ENCODE assay signal across 16 mouse cellular contexts in genomic region chr3:86915291-86915690, GRCm38 (mm10). TPM values are rescaled to one million over a fixed set of nuclear protein-coding genes. Genes with fewer than 3 reads are reported as not detected.
A peak's percentile ranks its signal among the peaks of the same experiment; 100 is the strongest.
DNase-seq lines count a peak whose midpoint lies in the region; ATAC-seq lines count a peak whose summit lies in the region.
"Had no signal": no experiment of that assay in that cellular context is flagged by ENCODE, and none has a peak within 500 bp of the region (broad histone marks: within the 10 kb centered on the region; RNA-seq: fewer than 3 reads in every experiment).

No protein-coding gene starts in this region.

- 55% methylated on average over 13 of the region's 13 CpGs for WGBS in hindbrain, embryonic 13.5 days
- 48% methylated on average over 13 of the region's 13 CpGs for WGBS in hindbrain, embryonic 10.5 days
- 45% methylated on average over 13 of the region's 13 CpGs for WGBS in liver, embryonic 16.5 days (ENCODE audit: insufficient replicate concordance)

- no peak overlapping the region for H3K4me3 ChIP-seq in hindbrain, embryonic 13.5 days
- no peak overlapping the region for H3K4me3 ChIP-seq in hindbrain, embryonic 10.5 days
- H3K4me3 ChIP-seq in liver, embryonic 16.5 days (ENCODE audit: low read depth, low read length) = no peak overlapping the region
- H3K4me3 ChIP-seq: limb, embryonic 13.5 days; midbrain, embryonic 15.5 days; neural tube, embryonic 13.5 days had no signal

- DNase-seq in hindbrain, embryonic 10.5 days (ENCODE audit: low spot score) = no peak
- peak; percentile 18 for DNase-seq in c-Kit-positive CD71-positive TER-119-positive erythroid progenitor cells, embryonic 14.5 days (ENCODE audit: low spot score)
- no peak for DNase-seq in frontal cortex, postnatal 14 days (ENCODE audit: low spot score in 2 of 2)
- DNase-seq in adrenal gland, postnatal 4 days (ENCODE audit: low spot score in 2 of 2) = no peak
- DNase-seq in urinary bladder, postnatal 4 days (ENCODE audit: low spot score in 2 of 2) = no peak
- DNase-seq: cerebellum, adult 18-20 months; heart, postnatal 14 days; kidney, adult 8-10 months; right cerebral cortex, adult 18-20 months; thymus, postnatal 14 days had no signal

- H3K9me3 ChIP-seq in hindbrain, embryonic 13.5 days = no peaks in the 10 kb centered on the region
- H3K9me3 ChIP-seq in hindbrain, embryonic 10.5 days = no peaks in the 10 kb centered on the region
- H3K9me3 ChIP-seq in liver, embryonic 16.5 days (replicated peaks; ENCODE audit: control insufficient read depth, low read length) = no peaks in the 10 kb centered on the region
- H3K9me3 ChIP-seq: limb, embryonic 13.5 days; midbrain, embryonic 15.5 days; neural tube, embryonic 13.5 days had no signal

- H3K4me1 ChIP-seq in hindbrain, embryonic 13.5 days (replicated peaks) = peaks cover 52% of the 10 kb centered on the region
- H3K4me1 ChIP-seq in hindbrain, embryonic 10.5 days (replicated peaks) = peaks cover 38% of the 10 kb centered on the region
- peaks cover 3% of the 10 kb centered on the region; the same call in 1 of the 2 replicates for H3K4me1 ChIP-seq in liver, embryonic 16.5 days (ENCODE audit: control insufficient read depth, low read depth, low read length)

- H3K27ac ChIP-seq in hindbrain, embryonic 13.5 days = no peak overlapping the region
- H3K27ac ChIP-seq in hindbrain, embryonic 10.5 days = no peak overlapping the region
- H3K27ac ChIP-seq in liver, embryonic 16.5 days (ENCODE audit: low read length) = no peak overlapping the region
- H3K27ac ChIP-seq: limb, embryonic 13.5 days; midbrain, embryonic 15.5 days; neural tube, embryonic 13.5 days had no signal

- peak overlapping the region; percentile 71; the same call in 1 of the 2 replicates for H3K4me2 ChIP-seq in hindbrain, embryonic 13.5 days
- no peak overlapping the region for H3K4me2 ChIP-seq in liver, embryonic 16.5 days (ENCODE audit: low read depth, low read length)
- H3K4me2 ChIP-seq: limb, embryonic 13.5 days; midbrain, embryonic 15.5 days had no signal

- no peak for ATAC-seq in hindbrain, embryonic 13.5 days (ENCODE audit: low FRiP score)
- ATAC-seq in CD4-positive, CD25-positive, alpha-beta regulatory T cell, adult 4 months = peak; percentile 60
- 0 out of 2 replicates have a peak, but pooled peaks have one; percentile 32 for ATAC-seq in liver, embryonic 16.5 days (ENCODE audit: low read depth)
- ATAC-seq: midbrain, embryonic 15.5 days had no signal

- no peaks in the 10 kb centered on the region for H3K27me3 ChIP-seq in hindbrain, embryonic 13.5 days
- peaks cover 14% of the 10 kb centered on the region for H3K27me3 ChIP-seq in hindbrain, embryonic 10.5 days (ENCODE audit: insufficient read depth, poor library complexity, severe bottlenecking)
- H3K27me3 ChIP-seq in liver, embryonic 16.5 days (ENCODE audit: control insufficient read depth, insufficient read depth, low read depth, low read length) = peaks cover 18% of the 10 kb centered on the region
- H3K27me3 ChIP-seq: midbrain, embryonic 15.5 days; neural tube, embryonic 13.5 days had no signal

- H3K36me3 ChIP-seq in hindbrain, embryonic 13.5 days = peaks cover 21% of the 10 kb centered on the region
- peaks cover 36% of the 10 kb centered on the region for H3K36me3 ChIP-seq in hindbrain, embryonic 10.5 days
- H3K36me3 ChIP-seq in liver, embryonic 16.5 days (ENCODE audit: control insufficient read depth, insufficient read depth) = no peaks in the 10 kb centered on the region
- H3K36me3 ChIP-seq: limb, embryonic 13.5 days; midbrain, embryonic 15.5 days had no signal

- H3K9ac ChIP-seq in hindbrain, embryonic 13.5 days = no peak overlapping the region
- no peak overlapping the region for H3K9ac ChIP-seq in liver, embryonic 16.5 days (ENCODE audit: low read depth, low read length)
- H3K9ac ChIP-seq: limb, embryonic 13.5 days; midbrain, embryonic 15.5 days; neural tube, embryonic 13.5 days had no signal

RNA-seq across cellular contexts. Expression of gene Dclk2, which starts 5.4 kb away (rescaled TPM):
- polyA plus RNA-seq in hindbrain, embryonic 13.5 days (2015; fragmentation: Nextera tagmentation; extraction: Ambion mirVana) = 82.5 and 82.9 TPM in 2 replicates
- 20.4 and 38.9 TPM in 2 replicates for polyA plus RNA-seq in hindbrain, embryonic 10.5 days (2016; fragmentation: Nextera tagmentation; extraction: Ambion mirVana)
- polyA plus RNA-seq in CD4-positive, CD25-positive, alpha-beta regulatory T cell, adult 4 months (2017; shearing (Covaris generic)) = 1 to 10 TPM; 2.4 to 3.5 TPM
- polyA plus RNA-seq in liver, embryonic 16.5 days (2015; fragmentation: Nextera tagmentation; extraction: Ambion mirVana) = 14.9 and 16.0 TPM in 2 replicates
- 10 to 100 TPM; 18.8 to 19.2 TPM for total RNA-seq in adrenal gland, postnatal 4 days (2021)
